Mouse (Mus musculus) left cerebral cortex, adult 11 months (tissue): Measurements from ENCODE around the gene Lrrc66.
"Not testable (repeated sequence)": the region's sequence is repeated elsewhere in the genome, so short reads cannot be mapped to it uniquely, and the experiment has no call there.

ENCODE experiments used
- DNase-seq: peaks from one replicate; pipeline ENCODE4 v3.0.0; 2022; ENCODE audit warnings: low spot score

The Lrrc66 gene

GRCm38 (mm10) chr5:73613296-73613695 is 19.0 kb downstream of the Lrrc66 start:
- DNase-seq, result no peak

GRCm38 (mm10) chr5:73611071-73611470 is 21.3 kb downstream of the Lrrc66 start:
- no peak for DNase-seq

- DNase-seq, result no peak
Measured at GRCm38 (mm10) chr5:73604964-73605363, 27.4 kb downstream of the Lrrc66 start.

- DNase-seq, result no peak
Measured at GRCm38 (mm10) chr5:73604542-73604941, 27.8 kb downstream of the Lrrc66 start.

GRCm38 (mm10) chr5:73602865-73603264 is 29.5 kb downstream of the Lrrc66 start:
- DNase-seq, result no peak

- DNase-seq, result no peak
Measured at GRCm38 (mm10) chr5:73601361-73601763, 31.0 kb downstream of the Lrrc66 start.

GRCm38 (mm10) chr5:73599991-73600390 is 32.3 kb downstream of the Lrrc66 start:
- no peak for DNase-seq

GRCm38 (mm10) chr5:73598943-73599695 is 33.2 kb downstream of the Lrrc66 start:
- no peak for DNase-seq

- no peak for DNase-seq
Measured at GRCm38 (mm10) chr5:73587119-73587518, 45.2 kb downstream of the Lrrc66 start.

GRCm38 (mm10) chr5:73586597-73586996 is 45.7 kb downstream of the Lrrc66 start:
- no peak for DNase-seq

GRCm38 (mm10) chr5:73585212-73586115 is 46.9 kb downstream of the Lrrc66 start:
- no peak for DNase-seq

GRCm38 (mm10) chr5:73584011-73584410 is 48.3 kb downstream of the Lrrc66 start:
- DNase-seq, result not testable (repeated sequence)

- no peak for DNase-seq
Measured at GRCm38 (mm10) chr5:73578131-73578530, 54.2 kb downstream of the Lrrc66 start.

GRCm38 (mm10) chr5:73576708-73577107 is 55.6 kb downstream of the Lrrc66 start:
- no peak for DNase-seq

GRCm38 (mm10) chr5:73574616-73575015 is 57.7 kb downstream of the Lrrc66 start:
- DNase-seq, result no peak

- DNase-seq, result no peak
Measured at GRCm38 (mm10) chr5:73573789-73574188, 58.5 kb downstream of the Lrrc66 start.

- no peak for DNase-seq
Measured at GRCm38 (mm10) chr5:73572846-73573245, 59.5 kb downstream of the Lrrc66 start.

- no peak for DNase-seq
Measured at GRCm38 (mm10) chr5:73571395-73572156, 60.8 kb downstream of the Lrrc66 start.

- DNase-seq, result no peak
Measured at GRCm38 (mm10) chr5:73569181-73569580, 63.1 kb downstream of the Lrrc66 start.

GRCm38 (mm10) chr5:73566892-73567291 is 65.4 kb downstream of the Lrrc66 start:
- DNase-seq, result no peak

GRCm38 (mm10) chr5:73566119-73566518 is 66.2 kb downstream of the Lrrc66 start:
- DNase-seq, result no peak

- no peak for DNase-seq
Measured at GRCm38 (mm10) chr5:73564038-73564437, 68.3 kb downstream of the Lrrc66 start.
